Mouse (Mus musculus) gastrocnemius, adult 2 months (tissue): ENCODE data around the gene Fancg. TPM values are rescaled to one million over a fixed set of nuclear protein-coding genes. Genes with fewer than 3 reads are reported as not detected.
A peak's percentile ranks its signal among the peaks of the same experiment; 100 is the strongest.

Experiments
- DNase-seq: peaks from one replicate; pipeline ENCODE4 v3.0.0; 2022
- H3K27ac ChIP-seq: fragments of 200-600 bp; 2 replicates; pipeline ENCODE4 v1.8.1; 2022; ENCODE audit warnings: mild to moderate bottlenecking
- H3K4me3 ChIP-seq: fragments of 200-600 bp; 2 replicates; pipeline ENCODE4 v1.8.1; 2022; ENCODE audit warnings: mild to moderate bottlenecking, moderate library complexity
- CTCF ChIP-seq: fragments of 200-600 bp; IDR thresholded peaks from 2 replicates; pipeline ENCODE4 v1.8.1; 2022; ENCODE audit warnings: antibody characterized with exemption, mild to moderate bottlenecking, moderate library complexity
- intact Hi-C: fragments of 180-260 bp; cut with DNase I; formaldehyde crosslinking; loops from one replicate; pipeline ENCODE4 v1.15.1; 2025
- total RNA-seq, 2 experiments: library from RNA; stranded (reverse); gene quantifications; 2 replicates each; pipeline ENCODE4 v1.2.3; 2021

The Fancg gene
- total RNA-seq, 2 experiments from 2014 or later: 0.84 to 1.2 TPM

DNA sequence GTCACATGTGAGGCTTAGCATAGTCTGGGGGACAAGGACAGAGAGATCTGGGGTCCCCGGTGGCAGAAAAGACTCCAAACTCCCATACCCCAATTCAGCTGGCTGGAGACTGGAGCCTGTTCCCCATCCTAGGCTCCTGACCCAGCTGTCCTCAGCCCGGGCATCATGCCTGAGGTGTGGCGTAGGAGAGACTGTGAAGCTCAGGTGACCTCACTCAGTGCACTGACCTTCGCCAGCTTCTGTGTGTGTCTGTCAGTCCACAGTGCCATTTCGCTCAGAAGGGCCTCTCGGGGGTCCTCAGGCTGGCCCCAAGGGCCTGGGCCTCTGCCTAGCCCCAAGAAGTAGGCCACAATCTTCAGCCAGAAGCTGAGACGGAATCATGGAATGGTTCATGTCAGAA lies 57.7 kb downstream of the Fancg start:
- peak overlapping the region; percentile 93 for H3K4me3 ChIP-seq
- peak overlapping the region; percentile 100 for H3K27ac ChIP-seq
- peak; percentile 94 for DNase-seq
- TF ChIP-seq CTCF: no peak
- intact Hi-C loops: loop anchor here (10.0 kb wide), 1 partner anchor 1198 kb away; the partner anchor contains the start of genes Galt and Sigmar1

Other genes with a start within 250 kb of the Fancg start
- 10 to 100 TPM in 1 of 2 experiments, 1 to 10 TPM in 1; 7.5 to 13.2 TPM for gene Ccl21a, start 236.5 kb downstream of the Fancg start, total RNA-seq
- gene Fam205a1, start 156.6 kb downstream of the Fancg start, total RNA-seq: not detected
- gene Gm12394, start 153.7 kb downstream of the Fancg start, total RNA-seq: not detected
- gene Fam205c, start 136.3 kb downstream of the Fancg start, total RNA-seq: under 1 TPM; 0.38 to 0.89 TPM
- 1 to 10 TPM in 1 of 2 experiments, under 1 TPM in 1; 0.41 to 1.3 TPM for gene Phf24, start 93.8 kb downstream of the Fancg start, total RNA-seq
- gene Dnajb5, start 60.7 kb downstream of the Fancg start, total RNA-seq: 100 to 1,000 TPM; 178 to 216 TPM
- not detected for gene 1700022I11Rik, start 40.9 kb downstream of the Fancg start, total RNA-seq
- gene Vcp, start 10.0 kb downstream of the Fancg start, total RNA-seq: 100 to 1,000 TPM; 229 to 272 TPM
- 10 to 100 TPM in 1 of 2 experiments, 1 to 10 TPM in 1; 4.9 to 10.2 TPM for gene Pigo, start 15.3 kb upstream of the Fancg start, total RNA-seq
- gene Stoml2, start 21.2 kb upstream of the Fancg start, total RNA-seq: 100 to 1,000 TPM in 1 of 2 experiments, 10 to 100 TPM in 1; 87.5 to 108 TPM
- 10 to 100 TPM; 21.1 to 24.5 TPM for gene Fam214b, start 35.7 kb upstream of the Fancg start, total RNA-seq
- gene Unc13b, start 48.4 kb upstream of the Fancg start, total RNA-seq: 1 to 10 TPM; 2.1 to 2.9 TPM